In the genomic region with DNA sequence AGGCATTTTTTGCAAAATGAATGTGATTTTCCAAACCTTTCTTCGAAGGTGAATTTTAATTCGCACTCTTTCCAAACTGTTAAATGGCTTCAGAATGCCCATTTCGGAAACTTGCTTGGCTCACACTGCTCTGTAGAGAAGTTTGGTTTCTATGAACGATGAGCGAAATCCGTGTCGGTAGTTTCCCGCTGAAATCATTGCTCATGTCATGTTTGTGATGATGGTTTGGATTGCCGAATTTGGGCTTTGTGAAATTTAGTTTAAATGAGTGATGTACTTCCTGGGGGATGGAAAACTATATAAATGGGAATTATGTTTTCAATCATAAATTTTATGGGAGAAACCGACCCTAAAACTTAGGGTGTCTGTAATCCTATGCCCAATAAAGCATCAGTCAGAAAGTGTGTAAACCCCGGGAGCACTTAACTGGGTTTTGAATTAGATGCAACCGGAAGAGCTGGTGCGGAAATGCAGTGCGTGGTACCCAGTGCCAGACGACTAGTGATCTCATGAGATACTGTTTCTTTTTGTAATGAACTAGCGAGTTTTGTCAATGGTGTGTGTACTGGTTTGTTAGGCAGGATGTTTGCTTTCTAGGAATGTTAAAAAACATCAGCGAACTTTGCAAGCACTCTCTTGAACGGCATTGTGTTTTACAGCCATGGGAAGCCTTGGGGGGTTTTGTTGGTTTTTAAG, we compare ENCODE assay signal across 7 mouse cellular contexts. TPM values are rescaled to one million over a fixed set of nuclear protein-coding genes. Genes with fewer than 3 reads are reported as not detected.
A peak's percentile ranks its signal among the peaks of the same experiment; 100 is the strongest.
DNase-seq lines count a peak whose midpoint lies in the region; ATAC-seq lines count a peak whose summit lies in the region.

No protein-coding gene starts in this region.

- peaks cover 19% of the 10 kb centered on the region for H3K4me1 ChIP-seq in embryonic facial prominence, embryonic 13.5 days
- peaks cover 23% of the 10 kb centered on the region for H3K4me1 ChIP-seq in limb, embryonic 13.5 days

- WGBS in embryonic facial prominence, embryonic 13.5 days: 1% methylated on average over 18 of the region's 18 CpGs
- WGBS in limb, embryonic 13.5 days: under 1% methylated on average over 18 of the region's 18 CpGs

- peak overlapping the region; percentile 87 for H3K4me3 ChIP-seq in embryonic facial prominence, embryonic 13.5 days
- peak overlapping the region; percentile 90 for H3K4me3 ChIP-seq in limb, embryonic 13.5 days

- peak overlapping the region; percentile 100 for H3K27ac ChIP-seq in embryonic facial prominence, embryonic 13.5 days
- H3K27ac ChIP-seq in limb, embryonic 13.5 days: peak overlapping the region; percentile 100

- ATAC-seq in embryonic facial prominence, embryonic 13.5 days (ENCODE audit: insufficient number of reproducible peaks, insufficient read depth, low FRiP score, low TSS enrichment, low read depth): no peak
- no peak for ATAC-seq in limb, embryonic 13.5 days (ENCODE audit: low FRiP score, low read depth)

- intact Hi-C loops in left cerebral cortex, postnatal 10 days (cut with DNase I): no loop called here

- peak; percentile 60 for DNase-seq in 416B (ENCODE audit: low read depth)
- peak; percentile 74 for DNase-seq in CD4-positive helper T cell, adult 2 months (ENCODE audit: low read depth, low spot score)
- DNase-seq in retina, postnatal 1 day: peak; percentile 19
- DNase-seq in layer of hippocampus, adult 9-10 months (ENCODE audit: low spot score): no peak
- no peak for DNase-seq in left cerebral cortex, postnatal 10 days (ENCODE audit: extremely low spot score in 1 of 2, low spot score in 2 of 2)

- peak overlapping the region; percentile 99 for H3K9ac ChIP-seq in embryonic facial prominence, embryonic 13.5 days
- peak overlapping the region; percentile 99 for H3K9ac ChIP-seq in limb, embryonic 13.5 days

- peaks cover 36% of the 10 kb centered on the region for H3K36me3 ChIP-seq in embryonic facial prominence, embryonic 13.5 days
- H3K36me3 ChIP-seq in limb, embryonic 13.5 days: peaks cover 36% of the 10 kb centered on the region

- H3K9me3 ChIP-seq in embryonic facial prominence, embryonic 13.5 days: no peaks in the 10 kb centered on the region
- H3K9me3 ChIP-seq in limb, embryonic 13.5 days: no peaks in the 10 kb centered on the region

- H3K4me2 ChIP-seq in embryonic facial prominence, embryonic 13.5 days: peak overlapping the region; percentile 74
- H3K4me2 ChIP-seq in limb, embryonic 13.5 days (replicated peaks): peak overlapping the region; percentile 81

- no peaks in the 10 kb centered on the region for H3K27me3 ChIP-seq in embryonic facial prominence, embryonic 13.5 days
- H3K27me3 ChIP-seq in limb, embryonic 13.5 days: no peaks in the 10 kb centered on the region

RNA-seq across cellular contexts. Expression of gene Sephs1, which starts 1.8 kb away (rescaled TPM):
- 94.4 and 111 TPM in 2 replicates for polyA plus RNA-seq in embryonic facial prominence, embryonic 13.5 days (2015; fragmentation: Nextera tagmentation; extraction: Ambion mirVana)
- 93.1 and 93.4 TPM in 2 replicates for polyA plus RNA-seq in limb, embryonic 13.5 days (2015; fragmentation: Nextera tagmentation; extraction: Ambion mirVana)
- total RNA-seq in left cerebral cortex, postnatal 10 days (2021): 10 to 100 TPM; 39.7 to 46.5 TPM

RNA-seq across cellular contexts. Expression of gene Phyh, which starts 35.7 kb away (rescaled TPM):
- 50.9 and 56.8 TPM in 2 replicates for polyA plus RNA-seq in embryonic facial prominence, embryonic 13.5 days (2015; fragmentation: Nextera tagmentation; extraction: Ambion mirVana)
- polyA plus RNA-seq in limb, embryonic 13.5 days (2015; fragmentation: Nextera tagmentation; extraction: Ambion mirVana): 55.0 and 56.7 TPM in 2 replicates
- 10 to 100 TPM; 58.8 to 63.2 TPM for total RNA-seq in left cerebral cortex, postnatal 10 days (2021)

Comparison
In these comparisons a context has a peak if more than half of its experiments do, and no peak if none do; other contexts are left out.
1. DNase-seq: peak in 416B (single experiment), CD4-positive helper T cell, adult 2 months (single experiment) and retina, postnatal 1 day (single experiment); none in layer of hippocampus, adult 9-10 months (single experiment) and left cerebral cortex, postnatal 10 days (0 of 2).